Mouse (Mus musculus): ENCODE measurements at regions not wholly inside any gene's neighbourhood (a gene's known extent, or its start where the extent isn't known, plus 50 kb on each side); places are given as distances from the start of the nearest gene placed in this dataset.

- no peak for DNase-seq (ENCODE audit: low spot score)
Measured at GRCm38 (mm10) chr9:115680703-115681576, 228.3 kb upstream of the Gadl1 start.

- DNase-seq (ENCODE audit: low spot score), result no peak
Measured at GRCm38 (mm10) chr9:115681841-115682240, 227.4 kb upstream of the Gadl1 start.

DNA sequence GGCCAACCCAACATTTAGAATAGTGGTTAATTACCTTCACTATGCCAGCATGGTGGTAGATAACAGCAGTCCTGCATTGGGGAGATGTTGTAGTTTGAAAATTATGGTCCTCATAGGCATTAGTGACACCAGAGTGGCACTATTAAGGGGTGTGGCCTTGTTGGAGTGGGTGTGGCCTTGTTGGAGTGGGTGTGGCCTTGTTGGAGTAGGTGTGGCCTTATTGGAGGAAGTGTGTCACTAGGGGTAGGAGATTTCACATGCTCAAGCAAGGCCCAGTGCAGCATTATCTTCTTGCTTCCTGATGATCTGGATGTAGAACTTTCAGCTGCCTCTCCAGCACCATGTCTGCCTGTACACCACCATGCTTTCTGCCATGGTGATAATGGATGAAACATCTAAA is 225.3 kb upstream of the Gadl1 start:
- no peak for DNase-seq (ENCODE audit: low spot score)

- no peak for DNase-seq (ENCODE audit: low spot score)
Measured at GRCm38 (mm10) chr9:115686605-115687004, 222.7 kb upstream of the Gadl1 start.

- DNase-seq (ENCODE audit: low spot score), result no peak
Measured at GRCm38 (mm10) chr9:115692837-115693236, 216.4 kb upstream of the Gadl1 start.

DNA sequence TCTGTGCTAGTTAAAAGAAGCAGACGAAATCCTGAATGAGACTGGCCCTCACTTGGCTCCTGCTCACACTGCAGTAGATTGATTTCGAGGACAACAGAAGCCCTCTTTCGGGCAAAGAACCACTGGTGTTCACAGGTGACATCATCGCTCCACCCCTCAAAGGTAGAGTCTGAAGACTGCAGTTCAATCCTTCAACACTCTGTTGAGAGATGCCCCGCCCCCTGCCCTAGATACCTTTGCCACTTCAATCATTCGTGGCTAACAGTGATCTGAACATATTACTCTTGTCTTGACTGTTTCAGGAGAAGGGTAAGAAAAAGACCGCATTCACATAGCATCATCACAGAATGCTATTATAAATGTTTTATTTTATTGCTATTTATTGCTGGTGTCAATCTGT is 205.5 kb upstream of the Gadl1 start:
- DNase-seq (ENCODE audit: low spot score), result no peak

GRCm38 (mm10) chr9:115704249-115704648 is 205.0 kb upstream of the Gadl1 start:
- DNase-seq (ENCODE audit: low spot score), result no peak

DNA sequence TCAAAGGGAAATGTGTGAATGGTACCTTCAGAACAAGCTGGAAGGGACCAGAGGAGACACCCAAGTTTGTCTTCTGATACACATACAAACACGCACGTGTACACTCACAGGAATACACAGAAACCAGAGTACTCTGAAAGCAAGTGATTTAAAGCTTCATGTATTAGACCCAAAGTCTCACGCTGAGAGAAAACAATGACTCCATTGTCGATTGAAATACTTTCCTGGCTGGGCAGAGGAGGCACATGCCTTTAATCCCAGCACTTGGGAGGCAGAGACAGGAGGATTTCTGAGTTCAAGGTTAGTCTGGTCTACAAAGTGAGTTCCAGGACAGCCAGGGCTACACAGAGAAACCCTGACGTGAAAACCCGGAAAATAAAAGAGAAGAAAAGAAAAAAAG is 203.5 kb upstream of the Gadl1 start:
- no peak for DNase-seq (ENCODE audit: low spot score)

GRCm38 (mm10) chr9:115708199-115708934 is 200.9 kb upstream of the Gadl1 start:
- peak; percentile 26 for DNase-seq (ENCODE audit: low spot score)

DNA sequence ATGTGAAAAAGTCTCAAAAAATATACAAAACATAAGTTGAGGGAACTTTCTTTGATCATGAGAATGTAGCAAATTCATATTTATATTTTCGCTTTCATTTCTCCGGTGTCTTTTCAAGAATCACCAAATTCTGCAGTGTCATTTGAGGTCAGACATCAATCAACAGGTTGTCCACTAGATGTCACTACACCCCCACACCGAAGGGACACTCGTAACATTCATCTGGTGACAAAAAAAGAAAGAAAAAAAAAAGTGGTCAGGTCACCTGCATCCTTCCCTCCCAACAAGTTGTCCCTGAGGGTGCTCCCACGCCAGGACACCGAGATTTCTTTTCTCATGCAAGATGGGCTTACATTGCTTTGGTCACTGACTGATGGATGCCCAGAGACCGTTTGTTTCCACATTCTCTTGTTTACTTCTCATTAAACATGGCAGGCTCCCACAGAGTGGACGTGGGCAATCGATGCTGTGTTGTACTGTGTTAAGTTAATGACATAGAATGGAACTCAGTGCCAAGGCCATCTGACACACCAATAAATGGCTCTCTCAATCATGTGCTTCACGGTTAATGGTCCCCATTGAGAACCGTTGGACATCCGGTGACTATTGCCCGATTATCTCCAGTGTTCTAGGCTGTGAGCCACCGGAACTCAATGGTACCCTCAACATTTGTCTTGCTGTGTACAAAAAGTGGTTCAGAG is 199.1 kb upstream of the Gadl1 start:
- no peak for DNase-seq (ENCODE audit: low spot score)

- DNase-seq (ENCODE audit: low spot score), result no peak
Measured at GRCm38 (mm10) chr9:115720306-115720705, 188.9 kb upstream of the Gadl1 start.

- no peak for DNase-seq (ENCODE audit: low spot score)
Measured at GRCm38 (mm10) chr9:115720841-115721240, 188.4 kb upstream of the Gadl1 start.

- DNase-seq (ENCODE audit: low spot score), result no peak
Measured at GRCm38 (mm10) chr9:115724063-115724462, 185.2 kb upstream of the Gadl1 start.

DNA sequence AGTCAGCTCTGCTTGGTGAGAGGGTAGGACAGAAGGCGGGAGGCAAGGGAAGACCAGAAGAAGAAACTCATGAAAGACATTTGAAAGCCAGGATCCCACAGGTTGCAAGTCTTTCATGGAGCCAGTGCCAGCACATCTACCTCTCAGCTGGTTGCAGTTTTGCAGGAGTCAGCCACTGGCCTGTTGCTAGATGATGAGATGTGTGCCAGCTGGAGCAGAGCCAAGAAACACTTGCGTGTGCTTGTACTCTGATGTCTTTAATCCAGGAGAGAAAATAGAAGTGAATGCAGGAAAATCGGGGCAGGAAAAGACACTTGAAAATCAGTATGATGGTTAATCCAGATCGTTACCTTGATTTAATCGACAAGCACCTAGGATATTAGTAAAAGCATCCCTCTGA is 181.9 kb upstream of the Gadl1 start:
- DNase-seq (ENCODE audit: low spot score), result no peak

- DNase-seq (ENCODE audit: low spot score), result no peak
Measured at GRCm38 (mm10) chr9:115731557-115731956, 177.7 kb upstream of the Gadl1 start.

DNA sequence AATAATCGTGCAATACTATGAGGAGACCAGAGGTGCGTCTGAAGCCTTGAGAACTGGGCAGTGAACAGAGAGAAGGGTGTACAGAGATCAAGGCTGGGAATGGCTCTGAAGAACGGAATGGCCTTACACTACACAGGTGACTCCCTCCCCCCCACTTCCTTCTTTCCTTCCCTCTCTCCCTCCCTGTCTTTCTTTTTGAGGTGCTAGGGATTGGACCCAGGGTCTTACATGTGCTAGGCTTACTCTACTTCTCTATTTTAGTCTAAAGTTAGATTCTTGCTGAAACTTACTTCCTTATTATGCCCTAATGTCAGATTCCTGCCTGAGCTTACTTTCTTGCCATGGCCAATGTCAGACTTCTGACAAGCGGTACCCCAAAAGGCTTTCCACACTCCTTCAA is 176.2 kb upstream of the Gadl1 start:
- no peak for DNase-seq (ENCODE audit: low spot score)

- no peak for DNase-seq (ENCODE audit: low spot score)
Measured at GRCm38 (mm10) chr9:115739984-115740383, 169.3 kb upstream of the Gadl1 start.

GRCm38 (mm10) chr9:115746436-115746835 is 162.8 kb upstream of the Gadl1 start:
- DNase-seq (ENCODE audit: low spot score), result no peak

DNA sequence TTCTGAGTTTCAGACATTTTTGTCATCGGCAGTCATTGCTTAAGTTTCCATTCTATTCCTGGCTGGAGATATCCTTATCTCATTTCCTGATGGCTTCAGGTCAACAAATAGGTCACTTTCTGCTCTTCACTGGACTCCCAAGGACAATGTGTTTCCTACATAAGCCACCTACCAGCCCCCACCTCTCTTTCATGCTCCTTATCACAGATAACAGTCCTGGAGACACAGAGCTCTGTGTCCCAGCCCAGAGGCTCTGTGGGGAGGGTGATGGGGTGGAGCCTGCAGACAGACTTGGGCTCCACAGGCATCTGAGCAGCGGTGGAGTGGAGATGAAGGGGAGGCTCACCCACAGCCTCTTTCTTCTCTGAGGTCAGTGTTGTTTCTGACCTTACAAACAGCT is 148.8 kb upstream of the Gadl1 start:
- DNase-seq (ENCODE audit: low spot score), result peak; percentile 24

DNA sequence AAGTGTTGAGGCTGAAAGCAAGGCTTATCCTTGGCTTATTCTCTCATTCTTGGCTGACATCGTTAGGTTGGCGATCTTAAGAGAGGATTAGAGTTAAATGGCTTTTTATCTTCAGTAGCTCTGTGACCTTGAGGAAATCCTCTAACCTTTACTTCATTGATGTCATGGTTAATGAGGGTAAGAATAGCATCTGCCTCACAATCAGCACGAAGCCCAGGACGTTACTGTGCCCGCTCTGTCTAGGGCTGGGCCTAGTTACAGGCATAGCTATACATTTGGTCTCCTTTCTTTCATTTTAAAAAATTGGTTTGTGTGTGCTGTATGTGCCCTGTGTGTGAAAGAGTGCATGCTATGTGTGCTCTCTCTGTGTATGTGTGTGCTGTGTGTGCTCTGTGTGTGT is 145.1 kb upstream of the Gadl1 start:
- no peak for DNase-seq (ENCODE audit: low spot score)

- DNase-seq (ENCODE audit: low spot score), result no peak
Measured at GRCm38 (mm10) chr9:115766471-115766870, 142.8 kb upstream of the Gadl1 start.

DNA sequence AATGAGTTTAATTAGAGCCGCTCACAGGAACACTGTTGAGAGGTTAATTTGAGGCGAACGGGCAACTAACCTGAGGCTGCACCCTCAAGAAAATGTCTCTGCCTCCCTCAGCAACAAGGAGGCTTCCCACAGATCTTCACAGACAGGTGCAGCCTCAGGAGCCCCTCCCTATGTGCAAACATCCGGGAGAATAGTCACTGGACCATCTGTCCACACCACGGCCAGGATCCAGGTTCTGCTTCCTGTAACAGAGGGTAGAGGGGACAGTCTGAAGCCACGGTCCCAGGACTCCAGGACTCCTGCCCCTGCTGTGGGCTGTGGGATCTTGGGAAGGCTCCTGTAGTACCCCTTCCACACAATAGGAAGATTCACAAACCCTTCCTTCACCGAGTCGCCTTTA is 134.1 kb upstream of the Gadl1 start:
- DNase-seq (ENCODE audit: low spot score), result no peak

DNA sequence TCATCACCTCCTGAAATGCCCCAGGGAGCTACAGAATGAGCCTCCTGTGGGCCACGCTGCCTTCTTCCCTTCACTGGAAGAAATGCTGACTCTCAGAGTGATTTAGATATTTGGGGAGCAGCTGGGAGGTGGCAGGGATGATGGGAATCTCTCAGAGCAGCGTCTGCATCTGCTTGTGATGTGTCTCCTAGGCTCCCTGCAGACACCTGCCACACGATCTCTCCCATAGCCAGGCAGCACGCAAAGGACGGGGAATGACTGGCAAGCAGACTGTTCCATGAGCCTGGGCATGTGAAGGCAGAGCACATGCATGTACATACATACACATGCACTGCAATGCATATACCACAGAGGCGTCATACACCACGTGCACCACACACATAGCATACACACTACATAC is 133.4 kb upstream of the Gadl1 start:
- no peak for DNase-seq (ENCODE audit: low spot score)
